Mouse (Mus musculus) regulatory T cell (primary cell): ENCODE results near the gene Tmed8.

ENCODE experiments used
- in situ Hi-C: fragments of 300-600 bp; cut with MboI, MseI; formaldehyde crosslinking; loops from one replicate; pipeline ENCODE4 v1.15.1; 2025; ENCODE audit warnings: high pct_unique_total_duplicates

Gene Tmed8

GRCm38 (mm10) chr12:87160310-87160709 is 39.9 kb downstream of the Tmed8 start:
- in situ Hi-C loops = no loop called here

DNA sequence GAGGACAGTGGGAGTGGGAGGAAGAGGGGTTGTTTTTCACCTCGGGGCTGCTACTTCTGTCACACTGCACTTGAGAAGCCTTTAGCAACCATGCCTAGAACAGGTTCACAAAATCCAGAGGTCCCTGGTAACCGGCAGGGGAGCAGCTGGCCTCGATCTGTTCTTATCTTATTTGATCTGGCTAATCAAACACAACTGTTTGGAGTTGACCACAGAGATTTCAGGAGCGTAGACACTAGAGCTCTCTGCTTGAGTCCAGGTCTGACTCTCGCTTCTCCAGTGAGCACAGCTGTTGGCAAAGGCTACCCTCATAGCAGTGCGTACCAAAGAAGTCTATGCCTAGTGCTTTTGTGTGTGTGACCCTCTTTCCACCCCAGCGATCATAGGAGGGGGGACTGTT is 42.2 kb downstream of the Tmed8 start:
- in situ Hi-C loops = no loop called here

- in situ Hi-C loops = no loop called here
Measured at GRCm38 (mm10) chr12:87157361-87157760, 42.9 kb downstream of the Tmed8 start.

DNA sequence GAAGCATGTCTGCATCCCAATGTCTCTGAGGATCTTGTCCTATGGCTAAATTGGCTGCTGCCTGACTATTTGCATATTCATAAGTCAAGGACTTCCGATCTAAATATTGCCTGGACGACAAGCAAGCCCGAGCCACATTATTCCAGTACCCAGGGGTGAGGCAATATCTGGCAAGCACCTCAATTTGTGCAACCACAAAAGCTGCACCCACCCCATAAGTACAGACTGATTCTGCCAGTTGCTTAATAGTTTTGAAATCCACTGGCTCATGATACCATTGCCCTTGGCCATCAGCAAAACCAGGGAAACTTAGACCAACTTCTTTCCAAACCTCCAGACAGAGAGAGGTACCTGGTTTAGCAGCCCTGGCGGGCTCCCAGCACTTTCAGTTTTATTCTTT is 45.8 kb downstream of the Tmed8 start:
- in situ Hi-C loops = loop anchor here (5.0 kb wide), 1 partner anchor 48 kb away; the partner anchor contains the start of gene Tmed8

- in situ Hi-C loops = loop anchor here (5.0 kb wide), 1 partner anchor 118 kb away; the partner anchor contains the start of genes Ahsa1 and Vipas39
Measured at GRCm38 (mm10) chr12:87149471-87149870, 50.8 kb downstream of the Tmed8 start.

DNA sequence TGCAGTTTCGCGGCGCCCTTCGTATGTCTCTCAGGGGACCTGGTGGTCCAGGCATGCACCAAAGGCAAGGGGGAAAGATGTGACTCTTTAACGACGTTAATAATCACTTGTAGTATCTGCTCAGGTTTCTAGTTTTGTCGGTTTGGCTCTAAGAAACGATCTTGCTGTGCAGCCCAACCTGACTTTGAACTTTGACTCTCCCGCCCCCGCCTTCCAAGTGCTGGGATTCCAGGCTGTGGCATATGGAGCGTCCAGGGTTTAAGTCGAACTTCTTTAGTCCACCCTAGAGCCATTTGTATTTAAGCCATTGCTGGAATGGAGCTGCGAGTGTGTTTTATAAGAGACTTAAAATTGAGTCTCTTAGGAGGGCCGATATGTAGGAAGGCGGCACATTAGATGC is 52.1 kb downstream of the Tmed8 start:
- in situ Hi-C loops = loop anchor here (5.0 kb wide), 1 partner anchor 119 kb away; the partner anchor contains the start of genes Ahsa1 and Vipas39

- in situ Hi-C loops = loop anchor here (5.0 kb wide), 1 partner anchor 120 kb away; the partner anchor contains the start of genes Ahsa1 and Vipas39
Measured at GRCm38 (mm10) chr12:87147395-87148089, 52.7 kb downstream of the Tmed8 start, which contains the start of gene Pomt2. Gene Pomt2 (minus strand): TSS chr12:87147968.

- in situ Hi-C loops = loop anchor here (5.0 kb wide), 1 partner anchor 120 kb away; the partner anchor contains the start of genes Ahsa1 and Vipas39
Measured at GRCm38 (mm10) chr12:87146966-87147365, 53.3 kb downstream of the Tmed8 start, which contains the start of gene Gstz1. Gene Gstz1 (plus strand): TSS chr12:87147165.

DNA sequence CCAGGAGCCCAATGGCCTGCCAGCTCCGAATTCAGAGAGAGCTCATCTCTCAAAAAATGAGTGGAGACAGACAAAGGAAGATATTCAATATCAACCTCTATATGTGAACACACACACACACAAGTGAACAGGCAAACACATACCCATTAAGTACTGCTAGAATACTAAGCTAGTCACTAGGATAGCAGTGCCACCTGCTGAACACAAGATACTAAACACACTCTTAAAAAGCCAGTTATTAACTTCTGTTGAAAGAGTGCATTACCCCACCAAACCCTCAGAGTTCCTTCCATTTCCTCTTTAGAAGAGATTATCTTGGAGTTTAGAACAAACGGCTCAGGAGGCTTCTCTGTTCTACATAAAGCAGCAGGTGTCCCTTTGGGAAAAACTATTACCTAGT is 58.1 kb downstream of the Tmed8 start:
- in situ Hi-C loops = no loop called here

GRCm38 (mm10) chr12:87138768-87139167 is 61.5 kb downstream of the Tmed8 start:
- in situ Hi-C loops = no loop called here

GRCm38 (mm10) chr12:87138342-87138701 is 61.9 kb downstream of the Tmed8 start:
- in situ Hi-C loops = no loop called here

- in situ Hi-C loops = no loop called here
Measured at GRCm38 (mm10) chr12:87137439-87138341, 62.6 kb downstream of the Tmed8 start.

- in situ Hi-C loops = no loop called here
Measured at GRCm38 (mm10) chr12:87132784-87133183, 67.5 kb downstream of the Tmed8 start.

DNA sequence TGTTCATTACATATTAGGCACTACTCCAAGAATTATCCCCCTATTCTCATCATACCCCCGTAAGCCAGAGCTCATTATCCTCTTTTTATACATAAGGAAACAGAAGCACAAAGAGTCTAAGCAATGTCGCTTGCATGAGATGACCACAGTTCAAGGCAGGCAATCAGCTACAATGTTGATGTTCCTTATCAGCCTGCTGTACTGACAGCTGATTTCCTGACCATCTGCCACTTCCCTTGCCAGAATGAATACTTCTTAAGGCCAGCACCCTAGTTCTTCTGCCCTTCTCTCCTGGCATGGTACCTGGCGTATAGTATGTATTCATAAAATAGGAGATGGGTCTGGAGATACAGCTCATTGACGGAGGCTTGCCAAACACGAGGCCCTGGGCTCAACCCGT is 68.0 kb downstream of the Tmed8 start:
- in situ Hi-C loops = no loop called here

- in situ Hi-C loops = no loop called here
Measured at GRCm38 (mm10) chr12:87131619-87132018, 68.6 kb downstream of the Tmed8 start.

GRCm38 (mm10) chr12:87131181-87131580 is 69.1 kb downstream of the Tmed8 start:
- in situ Hi-C loops = no loop called here

DNA sequence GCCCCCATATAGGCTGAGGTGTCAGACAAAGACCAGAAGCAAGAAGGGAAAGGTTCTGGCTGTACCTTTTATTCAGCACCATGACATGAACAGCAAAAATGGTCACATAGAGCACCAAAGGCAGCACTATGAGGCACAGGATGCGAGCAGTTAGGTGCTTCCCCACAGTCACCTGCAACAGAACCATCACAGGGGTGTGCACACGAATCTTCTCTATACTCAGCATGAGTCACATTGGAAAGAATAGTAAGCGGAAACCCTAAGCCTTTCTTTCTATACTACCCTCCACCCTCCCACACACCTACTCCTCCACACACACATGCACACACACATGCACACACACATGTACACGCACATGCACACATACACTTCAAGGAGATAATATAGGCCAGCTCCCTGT is 70.0 kb downstream of the Tmed8 start:
- in situ Hi-C loops = no loop called here

DNA sequence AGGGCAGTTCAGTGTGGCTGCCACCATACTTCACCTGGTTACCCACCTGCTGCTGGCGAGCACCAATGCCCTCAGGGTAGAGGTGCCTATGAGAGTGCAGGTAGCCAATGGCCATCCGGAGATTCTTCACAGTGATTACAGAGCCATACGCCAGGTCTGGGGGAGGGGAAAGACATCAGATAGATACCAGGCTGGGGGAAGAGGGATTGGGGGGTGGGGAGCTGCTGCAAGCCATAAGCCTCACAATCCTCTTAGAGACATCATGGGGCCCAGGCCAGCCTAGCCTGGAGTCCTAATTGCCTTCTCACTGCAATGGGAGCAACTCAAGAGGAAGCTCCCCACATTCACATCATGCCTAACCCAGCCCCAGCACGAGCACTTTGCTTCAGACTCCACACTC is 73.0 kb downstream of the Tmed8 start:
- in situ Hi-C loops = no loop called here

DNA sequence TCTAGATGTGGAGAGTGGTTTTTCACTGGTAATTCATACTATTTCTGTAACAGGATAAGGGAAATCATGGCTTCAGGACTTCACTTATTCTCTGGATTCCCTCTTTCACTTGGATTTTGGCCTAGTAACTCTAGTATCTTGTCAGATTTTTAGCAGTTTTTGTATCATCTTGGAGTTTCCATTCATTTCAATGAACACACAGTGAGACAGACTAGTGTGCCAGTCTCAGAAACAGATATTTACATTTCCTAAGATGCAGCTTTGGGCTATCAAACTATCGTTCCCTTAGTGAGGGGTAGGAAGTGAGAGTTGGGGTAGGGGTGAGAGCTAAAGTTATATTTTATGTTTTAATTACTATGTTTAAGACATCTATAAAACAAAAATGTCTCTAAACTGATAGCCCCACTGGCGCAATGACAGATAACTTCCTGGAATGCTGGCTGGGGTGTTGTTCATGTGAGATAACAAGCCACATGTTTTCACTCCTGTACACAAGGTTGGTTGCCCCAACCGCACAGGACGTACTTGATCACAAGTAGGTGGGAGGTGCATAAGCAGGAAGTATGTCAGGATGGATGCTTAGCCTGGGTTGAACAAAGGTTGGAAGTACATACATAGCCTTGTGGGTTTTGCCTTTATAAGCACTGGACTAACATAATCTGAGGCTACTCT is 78.2 kb downstream of the Tmed8 start:
- in situ Hi-C loops = no loop called here
